Mouse (Mus musculus): ENCODE measurements around the gene Stx6. TPM values are rescaled to one million over a fixed set of nuclear protein-coding genes. Genes with fewer than 3 reads are reported as not detected.

Gene Stx6
- polyA plus RNA-seq, 1 experiment from 2014 or later: 82.9 TPM

DNA sequence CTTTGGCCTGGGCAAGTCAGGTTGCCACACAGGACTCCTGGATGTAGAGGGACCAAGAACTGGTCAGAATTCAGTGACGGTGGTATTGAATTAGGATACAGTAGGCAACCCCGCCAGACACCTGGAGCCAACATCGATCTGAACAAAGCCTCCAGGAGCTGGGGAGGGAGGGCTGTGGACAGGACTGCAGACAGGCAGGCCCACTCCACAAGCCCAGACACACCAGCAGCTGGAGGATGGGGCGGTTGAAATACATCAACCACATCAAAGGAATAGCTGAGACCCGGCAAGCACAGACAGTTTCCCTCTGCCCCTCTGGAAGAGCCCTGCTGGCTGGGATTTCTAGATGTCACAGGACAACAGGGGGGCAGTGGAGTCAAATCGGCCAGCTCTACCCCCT, 58.3 kb downstream of the Stx6 start:
- Histone ChIP-seq H3K9ac (ENCODE audit: low read depth, low read length) (no peak overlapping the region; the same call in 1 of the 2 replicates), H3K4me1 (ENCODE audit: control insufficient read depth, insufficient read depth, low read depth, low read length) (peaks cover 24% of the 10 kb centered on the region), H3K4me3 (ENCODE audit: low read length) (no peak overlapping the region), H3K27me3 (replicated peaks; ENCODE audit: control insufficient read depth, insufficient read depth, low read length) (no peaks in the 10 kb centered on the region), H3K27ac (ENCODE audit: low read depth, low read length) (0 out of 2 replicates have a peak overlapping the region, but pooled peaks have one; percentile 8), H3K4me2 (ENCODE audit: low read length) (no peak overlapping the region), H3K36me3 (ENCODE audit: control insufficient read depth, insufficient read depth, low read length) (no peaks in the 10 kb centered on the region), H3K9me3 (ENCODE audit: control insufficient read depth, low read length) (no peaks in the 10 kb centered on the region)
- ATAC-seq: no peak
- whole genome bisulfite sequencing: 56% methylated on average over 6 of the region's 6 CpGs

GRCm38 (mm10) chr1:155217865-155218541, 59.5 kb downstream of the Stx6 start:
- H3K27ac ChIP-seq (ENCODE audit: low read depth, low read length): no peak overlapping the region
- no peaks in the 10 kb centered on the region for H3K9me3 ChIP-seq (ENCODE audit: control insufficient read depth, low read length)
- H3K36me3 ChIP-seq (ENCODE audit: control insufficient read depth, insufficient read depth, low read length): no peaks in the 10 kb centered on the region
- no peak overlapping the region for H3K4me2 ChIP-seq (ENCODE audit: low read length)
- ATAC-seq: no peak
- peaks cover 20% of the 10 kb centered on the region for H3K4me1 ChIP-seq (ENCODE audit: control insufficient read depth, insufficient read depth, low read depth, low read length)
- H3K9ac ChIP-seq (ENCODE audit: low read depth, low read length): no peak overlapping the region
- H3K4me3 ChIP-seq (ENCODE audit: low read length): no peak overlapping the region
- H3K27me3 ChIP-seq (replicated peaks; ENCODE audit: control insufficient read depth, insufficient read depth, low read length): no peaks in the 10 kb centered on the region
- WGBS: 52% methylated on average over 9 of the region's 9 CpGs

GRCm38 (mm10) chr1:155218924-155219323, 60.4 kb downstream of the Stx6 start:
- H3K4me2 ChIP-seq (ENCODE audit: low read length): no peak overlapping the region
- no peak overlapping the region for H3K4me3 ChIP-seq (ENCODE audit: low read length)
- WGBS: 78% methylated on average over 5 of the region's 5 CpGs
- H3K9me3 ChIP-seq (ENCODE audit: control insufficient read depth, low read length): no peaks in the 10 kb centered on the region
- no peaks in the 10 kb centered on the region for H3K27me3 ChIP-seq (replicated peaks; ENCODE audit: control insufficient read depth, insufficient read depth, low read length)
- no peak for ATAC-seq
- H3K4me1 ChIP-seq (ENCODE audit: control insufficient read depth, insufficient read depth, low read depth, low read length): peaks cover 19% of the 10 kb centered on the region
- no peaks in the 10 kb centered on the region for H3K36me3 ChIP-seq (ENCODE audit: control insufficient read depth, insufficient read depth, low read length)
- H3K27ac ChIP-seq (ENCODE audit: low read depth, low read length): no peak overlapping the region
- no peak overlapping the region for H3K9ac ChIP-seq (ENCODE audit: low read depth, low read length)

- ATAC-seq: peak; percentile 45; the same call in 1 of the 2 replicates
- no peak overlapping the region for H3K4me2 ChIP-seq (ENCODE audit: low read length)
- H3K9me3 ChIP-seq (ENCODE audit: control insufficient read depth, low read length): no peaks in the 10 kb centered on the region
- peak overlapping the region; percentile 2 for H3K27ac ChIP-seq (ENCODE audit: low read depth, low read length)
- H3K4me1 ChIP-seq (ENCODE audit: control insufficient read depth, insufficient read depth, low read depth, low read length): peaks cover 21% of the 10 kb centered on the region
- no peaks in the 10 kb centered on the region for H3K27me3 ChIP-seq (replicated peaks; ENCODE audit: control insufficient read depth, insufficient read depth, low read length)
- H3K36me3 ChIP-seq (ENCODE audit: control insufficient read depth, insufficient read depth, low read length): no peaks in the 10 kb centered on the region
- no peak overlapping the region for H3K4me3 ChIP-seq (ENCODE audit: low read length)
- no peak overlapping the region for H3K9ac ChIP-seq (ENCODE audit: low read depth, low read length)
- WGBS: 38% methylated on average over 11 of the region's 11 CpGs
These were observed 63.7 kb downstream of the Stx6 start for GRCm38 (mm10) chr1:155222101-155222669.

- Histone ChIP-seq H3K27me3 (replicated peaks; ENCODE audit: control insufficient read depth, insufficient read depth, low read length) (no peaks in the 10 kb centered on the region), H3K9me3 (ENCODE audit: control insufficient read depth, low read length) (no peaks in the 10 kb centered on the region), H3K27ac (ENCODE audit: low read depth, low read length) (no peak overlapping the region), H3K4me2 (ENCODE audit: low read length) (no peak overlapping the region), H3K4me3 (ENCODE audit: low read length) (no peak overlapping the region), H3K36me3 (ENCODE audit: control insufficient read depth, insufficient read depth, low read length) (no peaks in the 10 kb centered on the region), H3K9ac (ENCODE audit: low read depth, low read length) (no peak overlapping the region), H3K4me1 (ENCODE audit: control insufficient read depth, insufficient read depth, low read depth, low read length) (peaks cover 21% of the 10 kb centered on the region)
- 92% methylated on average over 6 of the region's 6 CpGs for WGBS
- ATAC-seq: no peak
These were observed 64.5 kb downstream of the Stx6 start for GRCm38 (mm10) chr1:155223036-155223435.

- no peak overlapping the region for H3K4me3 ChIP-seq (ENCODE audit: low read length)
- ATAC-seq: peak; percentile 69
- peak overlapping the region; percentile 37 for H3K4me2 ChIP-seq (ENCODE audit: low read length)
- H3K36me3 ChIP-seq (ENCODE audit: control insufficient read depth, insufficient read depth, low read length): no peaks in the 10 kb centered on the region
- H3K27me3 ChIP-seq (replicated peaks; ENCODE audit: control insufficient read depth, insufficient read depth, low read length): no peaks in the 10 kb centered on the region
- H3K9me3 ChIP-seq (ENCODE audit: control insufficient read depth, low read length): no peaks in the 10 kb centered on the region
- 30% methylated on average over 16 of the region's 16 CpGs for WGBS
- no peak overlapping the region for H3K27ac ChIP-seq (ENCODE audit: low read depth, low read length)
- peak overlapping the region; percentile 33; the same call in 1 of the 2 replicates for H3K9ac ChIP-seq (ENCODE audit: low read depth, low read length)
- peaks cover 21% of the 10 kb centered on the region for H3K4me1 ChIP-seq (ENCODE audit: control insufficient read depth, insufficient read depth, low read depth, low read length)
These were observed 65.5 kb downstream of the Stx6 start for GRCm38 (mm10) chr1:155223849-155224554.

DNA sequence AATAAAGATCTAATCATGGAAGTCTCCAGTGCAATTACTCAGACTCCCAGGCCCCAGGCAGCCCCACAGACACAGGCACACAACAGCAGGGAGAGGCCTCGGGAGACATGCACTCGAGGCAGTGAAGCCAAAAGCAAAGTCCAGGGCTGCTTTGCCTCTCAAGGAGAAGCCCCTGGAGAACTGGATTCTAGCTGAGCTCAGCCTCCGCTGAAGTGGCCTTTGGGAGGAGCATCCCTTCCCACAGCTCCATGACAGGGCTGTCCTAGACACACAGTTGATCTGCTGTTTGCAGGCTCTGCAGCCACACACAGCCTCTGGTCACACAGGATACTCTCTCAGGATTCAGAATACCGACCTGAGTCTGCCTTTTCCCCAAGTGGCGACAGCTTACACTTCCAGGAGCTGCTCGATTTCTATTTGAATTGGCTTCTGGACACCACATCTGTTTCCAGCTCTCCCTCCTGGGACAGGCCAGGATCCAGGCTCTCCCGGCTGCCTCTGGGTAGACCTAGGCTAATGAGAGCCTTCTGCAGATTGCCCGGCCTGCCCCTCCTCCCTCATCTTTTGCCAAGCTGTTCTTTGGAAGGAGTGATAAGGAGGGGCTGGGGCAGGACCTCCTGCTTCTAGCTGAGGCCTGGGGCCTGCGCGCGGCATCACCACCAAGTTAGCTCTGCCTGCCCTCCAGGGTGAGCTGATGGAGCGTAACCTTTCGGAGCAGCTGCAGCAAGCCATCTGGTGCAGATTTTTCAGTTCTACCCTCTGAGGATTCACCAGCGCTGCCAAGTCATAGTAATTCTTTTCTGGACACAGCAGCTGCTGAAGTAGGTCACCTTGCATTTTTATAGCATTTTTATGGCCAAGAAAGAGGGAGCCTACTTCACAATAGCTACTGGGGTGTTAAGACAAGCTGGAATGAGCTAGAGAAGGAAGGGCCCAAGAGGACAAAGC, 71.2 kb downstream of the Stx6 start:
- peaks cover 37% of the 10 kb centered on the region for H3K4me1 ChIP-seq (ENCODE audit: control insufficient read depth, insufficient read depth, low read depth, low read length)

DNA sequence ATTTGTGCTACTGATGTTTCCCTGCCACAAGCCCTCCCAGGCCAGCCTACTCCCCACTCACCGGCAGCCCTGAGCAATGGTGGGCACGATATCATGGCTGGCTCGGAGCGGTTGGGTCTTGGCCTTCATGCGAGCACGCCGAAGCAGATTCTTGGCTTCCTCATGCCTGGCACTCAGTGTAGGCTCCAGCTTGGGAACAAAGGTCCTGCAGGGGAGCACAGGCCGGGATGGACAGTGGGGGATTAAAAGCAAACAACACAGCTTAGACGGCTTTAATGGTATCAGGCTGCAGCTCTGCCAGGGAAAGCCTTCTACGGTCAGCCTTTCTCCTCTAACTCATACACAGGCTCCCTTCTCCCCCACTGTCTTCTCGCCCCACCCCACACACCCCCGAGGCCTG, 73.9 kb downstream of the Stx6 start:
- no peak overlapping the region for H3K4me3 ChIP-seq (ENCODE audit: low read length)
- H3K36me3 ChIP-seq (ENCODE audit: control insufficient read depth, insufficient read depth, low read length): no peaks in the 10 kb centered on the region
- no peaks in the 10 kb centered on the region for H3K27me3 ChIP-seq (replicated peaks; ENCODE audit: control insufficient read depth, insufficient read depth, low read length)
- no peak overlapping the region for H3K4me2 ChIP-seq (ENCODE audit: low read length)
- no peaks in the 10 kb centered on the region for H3K9me3 ChIP-seq (ENCODE audit: control insufficient read depth, low read length)
- no peak for ATAC-seq
- peak overlapping the region; percentile 81 for H3K27ac ChIP-seq (ENCODE audit: low read depth, low read length)
- 55% methylated on average over 12 of the region's 12 CpGs for WGBS
- peaks cover 48% of the 10 kb centered on the region for H3K4me1 ChIP-seq (ENCODE audit: control insufficient read depth, insufficient read depth, low read depth, low read length)
- no peak overlapping the region for H3K9ac ChIP-seq (ENCODE audit: low read depth, low read length)

More for the DNA sequence above, 71.2 kb downstream of the Stx6 start:
- Histone ChIP-seq H3K36me3 (ENCODE audit: control insufficient read depth, insufficient read depth, low read length) (no peaks in the 10 kb centered on the region), H3K9me3 (ENCODE audit: control insufficient read depth, low read length) (no peaks in the 10 kb centered on the region), H3K9ac (ENCODE audit: low read depth, low read length) (peak overlapping the region; percentile 52), H3K27ac (ENCODE audit: low read depth, low read length) (peak overlapping the region; percentile 72), H3K4me2 (ENCODE audit: low read length) (no peak overlapping the region), H3K27me3 (replicated peaks; ENCODE audit: control insufficient read depth, insufficient read depth, low read length) (no peaks in the 10 kb centered on the region), H3K4me3 (ENCODE audit: low read length) (no peak overlapping the region)
- ATAC-seq: peak; percentile 46; the same call in 1 of the 2 replicates
- 11% methylated on average over 14 of the region's 14 CpGs for WGBS

Measured in hindbrain, embryonic 16.5 days (tissue).